Mouse (Mus musculus) cerebellum, postnatal 36 days (tissue): ENCODE measurements around the gene Gm10570.

Experiments
- DNase-seq, 2 experiments: peaks; one replicate each; pipeline ENCODE4 v3.0.0; 2021 to 2022; ENCODE audit warnings: mixed read lengths in 2 of 2

Gene Gm10570

GRCm38 (mm10) chr4:130308231-130309081, at the start of gene Gm10570, which contains the start of gene Fabp3:
Gene Gm10570, minus strand, starts transcription at chr4:130308674.
Gene Fabp3, plus strand, starts transcription at chr4:130308595.
- DNase-seq: peak; percentile 74 to 80

GRCm38 (mm10) chr4:130357946-130358345, 49.5 kb upstream of the Gm10570 start:
- DNase-seq: no peak

- no peak for DNase-seq
These were observed 44.1 kb upstream of the Gm10570 start for GRCm38 (mm10) chr4:130352588-130352987.

GRCm38 (mm10) chr4:130350690-130351422, 42.4 kb upstream of the Gm10570 start:
- no peak for DNase-seq

GRCm38 (mm10) chr4:130349666-130350065, 41.2 kb upstream of the Gm10570 start:
- no peak for DNase-seq

GRCm38 (mm10) chr4:130341691-130342090, 33.2 kb upstream of the Gm10570 start:
- DNase-seq: peak; percentile 52 to 57

- no peak for DNase-seq
These were observed 27.4 kb upstream of the Gm10570 start for GRCm38 (mm10) chr4:130335867-130336266.

- peak; percentile 72 to 76 for DNase-seq
These were observed 18.9 kb upstream of the Gm10570 start for GRCm38 (mm10) chr4:130327366-130327765.

- DNase-seq: no peak
These were observed 17.0 kb upstream of the Gm10570 start for GRCm38 (mm10) chr4:130325446-130325845.

- no peak for DNase-seq
These were observed 15.1 kb upstream of the Gm10570 start for GRCm38 (mm10) chr4:130323607-130324006.

- DNase-seq: no peak
These were observed 14.7 kb upstream of the Gm10570 start for GRCm38 (mm10) chr4:130323165-130323564.

GRCm38 (mm10) chr4:130322567-130322966, 14.1 kb upstream of the Gm10570 start:
- no peak for DNase-seq

- no peak for DNase-seq
These were observed 13.2 kb upstream of the Gm10570 start for GRCm38 (mm10) chr4:130321640-130322039.

- no peak for DNase-seq
These were observed 11.1 kb upstream of the Gm10570 start for GRCm38 (mm10) chr4:130319564-130319963.

GRCm38 (mm10) chr4:130318122-130318521, 9.6 kb upstream of the Gm10570 start:
- no peak for DNase-seq

- DNase-seq: no peak
These were observed 8.2 kb upstream of the Gm10570 start for GRCm38 (mm10) chr4:130316691-130317090.

- DNase-seq: peak; percentile 61
These were observed 7.5 kb upstream of the Gm10570 start for GRCm38 (mm10) chr4:130315771-130316527.

- DNase-seq: no peak
These were observed 5.1 kb upstream of the Gm10570 start for GRCm38 (mm10) chr4:130313552-130313951.

- no peak for DNase-seq
These were observed 4.1 kb upstream of the Gm10570 start for GRCm38 (mm10) chr4:130312526-130312925.

- peak; percentile 26 to 37 for DNase-seq
These were observed 780 bp upstream of the Gm10570 start for GRCm38 (mm10) chr4:130309254-130309653.

GRCm38 (mm10) chr4:130307851-130308230, 633 bp downstream of the Gm10570 start:
- DNase-seq: peak; percentile 64 to 67

- peak; percentile 31 to 37 for DNase-seq
These were observed 1.5 kb downstream of the Gm10570 start for GRCm38 (mm10) chr4:130306796-130307630.
